Mouse (Mus musculus) natural killer cell, adult 2 months (primary cell): ENCODE measurements around the gene Fscb.

Source experiments
- DNase-seq, 2 experiments: peaks; one replicate each; pipeline ENCODE4 v3.0.0; 2022; ENCODE audit warnings: low spot score in 2 of 2

The Fscb gene

GRCm38 (mm10) chr12:64474590-64474989, at the start of gene Fscb:
Gene Fscb (minus strand): TSS chr12:64474690.
- DNase-seq: no peak

DNA sequence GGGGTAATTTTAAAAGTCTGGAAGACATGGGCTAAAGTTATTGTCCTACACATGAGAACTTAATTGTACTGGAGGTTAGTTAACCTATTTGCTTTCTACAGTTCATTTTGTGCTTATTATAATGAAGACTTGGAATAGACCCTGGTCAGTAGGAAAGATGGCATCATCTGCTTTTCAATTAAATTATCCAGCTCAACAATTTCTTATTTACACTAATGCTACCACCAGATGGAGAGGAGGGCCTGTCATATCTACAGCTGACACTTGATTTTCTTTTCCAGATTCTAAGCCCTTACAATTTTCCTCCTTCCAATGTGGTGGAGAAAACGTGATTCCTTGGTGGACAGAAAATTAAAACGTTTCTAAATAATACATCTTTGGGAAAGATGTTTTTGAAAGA, 42.3 kb upstream of the Fscb start:
- no peak for DNase-seq

GRCm38 (mm10) chr12:64513439-64513838, 38.9 kb upstream of the Fscb start:
- no peak for DNase-seq

DNA sequence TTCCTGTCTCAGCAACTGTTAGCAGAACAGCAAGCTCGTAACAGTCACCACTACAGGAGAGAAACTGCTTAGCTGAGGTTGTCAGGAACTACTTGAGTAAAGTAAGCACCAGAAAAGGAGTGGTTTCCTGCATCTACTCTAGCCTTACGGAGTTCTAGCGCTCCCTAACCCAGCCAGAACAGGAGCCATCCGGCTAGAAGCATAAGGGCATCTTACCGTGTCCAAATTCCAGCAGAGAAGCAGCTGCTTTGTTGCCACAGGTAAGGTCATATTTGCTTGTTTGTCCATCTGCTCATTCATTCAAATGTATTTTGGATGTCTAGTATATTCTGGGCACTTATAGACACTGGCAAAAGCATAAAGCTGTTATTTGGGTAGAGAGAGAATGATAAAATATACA, 23.2 kb upstream of the Fscb start:
- DNase-seq: no peak

DNA sequence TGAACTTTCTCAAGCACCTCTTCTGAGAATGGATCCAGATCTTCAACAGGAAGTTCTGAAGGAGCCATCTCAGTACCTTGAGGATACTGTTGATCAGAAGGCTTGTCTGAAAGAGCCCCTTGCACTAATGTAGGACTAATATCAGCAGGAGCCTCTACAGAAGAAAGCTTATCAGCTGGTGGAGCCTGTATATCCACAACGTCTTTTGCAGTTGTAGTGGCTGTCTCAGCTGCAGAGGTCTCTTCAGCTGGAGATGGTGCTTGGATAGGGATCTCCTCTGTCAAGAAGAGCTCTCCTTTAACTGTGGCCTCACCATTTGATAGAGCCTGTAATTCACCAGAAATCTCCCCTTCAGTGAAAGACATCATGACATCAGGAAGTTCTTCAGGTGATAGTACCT, 875 bp downstream of the Fscb start:
- no peak for DNase-seq

DNA sequence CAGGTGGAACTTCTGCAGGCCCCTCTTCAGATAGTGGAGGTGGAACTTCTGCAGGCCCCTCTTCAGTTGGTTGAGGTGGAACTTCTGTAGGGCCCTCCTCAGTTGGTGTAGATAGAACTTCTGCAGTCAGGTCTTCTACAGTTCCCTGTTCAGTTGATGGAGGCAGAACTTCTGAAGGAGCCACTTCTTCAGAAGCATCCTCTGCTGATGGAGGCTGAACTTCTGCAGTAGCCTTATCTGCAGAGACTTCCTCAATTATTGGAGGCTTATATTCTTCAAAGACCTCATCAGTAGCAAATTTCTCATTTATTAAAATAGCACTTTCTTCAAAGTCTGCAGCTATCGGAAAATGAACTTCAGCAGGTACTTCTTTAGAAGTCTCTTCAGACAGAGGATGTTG, 1.4 kb downstream of the Fscb start:
- DNase-seq: no peak

- DNase-seq: no peak
These were observed 19.3 kb downstream of the Fscb start for GRCm38 (mm10) chr12:64455228-64455627.

GRCm38 (mm10) chr12:64449911-64450310, 24.6 kb downstream of the Fscb start:
- no peak for DNase-seq

GRCm38 (mm10) chr12:64436675-64437074, 37.8 kb downstream of the Fscb start:
- DNase-seq: no peak
